Mouse (Mus musculus) cortical plate, adult 2 months (tissue): ENCODE results near the gene Lgals8. TPM values are rescaled to one million over a fixed set of nuclear protein-coding genes. Genes with fewer than 3 reads are reported as not detected.

Source experiments
- H3K27ac ChIP-seq: fragments of 200-500 bp; 2 replicates; pipeline ENCODE4 v1.5.1; 2012; ENCODE audit warnings: low read length, control low read depth, inconsistent platforms; ENCODE audit not compliant: insufficient read depth
- H3K4me1 ChIP-seq: fragments of 200-500 bp; 2 replicates; pipeline ENCODE4 v1.6.1; 2011; ENCODE audit warnings: low read length; ENCODE audit not compliant: control insufficient read depth, insufficient read depth
- H3K4me3 ChIP-seq: fragments of 200-500 bp; 2 replicates; pipeline ENCODE4 v1.5.1; 2011; ENCODE audit warnings: mild to moderate bottlenecking, low read length, control low read depth; ENCODE audit not compliant: insufficient read depth
- CTCF ChIP-seq: fragments of 200-500 bp; IDR thresholded peaks from 2 replicates; pipeline ENCODE4 v1.5.1; 2011; ENCODE audit warnings: mild to moderate bottlenecking, control low read depth, low read length; ENCODE audit not compliant: insufficient read depth; ENCODE audit errors: extremely low read depth
- POLR2A ChIP-seq: fragments of 200-500 bp; IDR thresholded peaks from 2 replicates; pipeline ENCODE4 v1.6.1; 2011; ENCODE audit warnings: mild to moderate bottlenecking, low read length, control low read depth; ENCODE audit not compliant: insufficient read depth; ENCODE audit errors: extremely low read depth
- polyA plus RNA-seq: library from polyadenylated mRNA; depleted of rRNA; stranded (reverse); fragments of >200 nt; gene quantifications from 2 replicates; pipeline ENCODE4 v1.2.3, GENCODE M21; 2012

The Lgals8 gene
- polyA plus RNA-seq, 1 experiment = 35.1 TPM

DNA sequence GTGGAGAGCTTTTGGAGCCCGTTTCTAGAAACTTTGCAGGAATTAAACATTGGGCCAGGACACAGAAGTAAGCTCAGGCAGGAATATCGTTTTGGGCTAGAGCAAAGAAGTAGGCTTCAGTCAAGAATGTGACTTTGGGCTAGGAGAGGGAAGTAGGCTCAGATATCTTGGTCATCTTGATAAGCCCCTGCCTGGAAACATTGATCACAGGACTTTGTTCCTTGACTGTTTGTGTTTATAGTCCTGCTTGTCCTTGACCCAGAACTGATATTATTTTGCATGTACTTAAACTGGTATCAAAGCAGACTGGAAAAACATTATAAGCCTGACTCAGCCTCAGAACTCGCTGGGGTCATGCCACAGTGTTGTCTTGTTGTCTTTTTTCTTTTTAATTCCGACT lies 2.1 kb downstream of the Lgals8 start:
- H3K4me3 ChIP-seq = no peak overlapping the region
- TF ChIP-seq CTCF = no peak
- TF ChIP-seq POLR2A = no peak
- H3K27ac ChIP-seq = no peak overlapping the region
- H3K4me1 ChIP-seq = no peaks in the 10 kb centered on the region

DNA sequence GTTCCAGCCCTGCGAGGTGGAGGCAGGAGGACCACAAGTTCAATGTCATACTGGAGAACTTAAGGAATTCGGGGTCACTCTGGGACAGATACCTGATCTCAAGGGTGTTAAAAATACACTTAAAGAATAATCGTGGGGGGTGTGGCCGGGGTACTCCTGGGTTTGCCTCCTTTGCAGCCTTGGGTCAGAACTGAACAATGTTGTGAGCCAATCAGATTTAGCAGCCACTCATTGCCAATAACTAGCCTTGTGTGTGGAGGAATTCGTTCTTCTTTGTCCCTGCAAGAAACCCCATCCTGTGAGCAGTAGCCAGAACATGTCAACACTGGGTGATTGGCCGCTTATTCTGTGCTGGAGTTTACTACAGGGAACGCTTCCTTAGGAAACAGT lies 3.0 kb downstream of the Lgals8 start:
- no peaks in the 10 kb centered on the region for H3K4me1 ChIP-seq
- H3K4me3 ChIP-seq = peak overlapping the region; percentile 99
- no peak overlapping the region for H3K27ac ChIP-seq
- TF ChIP-seq POLR2A (no peak), CTCF (no peak)

DNA sequence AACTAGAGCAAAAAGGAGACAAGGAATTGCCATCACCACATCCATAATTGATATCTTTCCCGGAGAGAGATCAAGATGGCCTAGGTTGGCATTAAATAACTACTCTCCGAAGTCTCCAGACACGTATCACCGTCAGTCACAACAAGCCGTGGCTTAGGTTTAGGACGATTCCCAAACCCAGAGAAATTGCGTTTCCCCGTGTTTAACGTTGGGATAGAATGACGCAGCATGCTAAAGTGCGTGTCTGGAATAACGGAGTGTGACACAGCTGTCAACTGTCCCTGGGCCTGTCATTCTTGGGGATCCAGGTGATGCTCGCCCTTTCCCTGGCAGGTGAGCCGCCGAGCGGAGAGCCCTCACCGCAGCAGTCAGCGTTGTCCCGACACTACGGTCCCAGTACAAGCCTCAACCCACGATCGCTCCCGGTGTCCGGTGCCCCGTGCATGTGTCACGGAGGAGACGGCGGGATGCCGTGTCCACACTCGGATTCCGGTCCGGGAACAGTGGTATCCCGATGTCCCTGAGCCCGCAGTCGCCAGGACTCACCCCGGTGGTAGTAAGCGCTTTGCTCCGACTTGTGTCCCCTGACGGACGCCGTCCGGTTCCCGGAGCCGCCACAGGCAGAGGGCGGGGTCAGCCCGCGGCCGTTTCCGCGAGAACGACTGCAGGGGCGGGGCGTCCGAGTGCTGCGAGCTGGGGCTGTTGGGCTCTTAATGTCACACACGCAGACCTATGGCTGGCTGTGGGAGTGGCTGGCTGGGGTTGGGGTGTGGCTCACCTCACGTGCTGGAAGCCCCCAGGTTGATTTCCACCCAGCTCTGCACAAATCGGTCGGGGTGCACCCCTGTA lies 3.6 kb downstream of the Lgals8 start:
- Histone ChIP-seq H3K4me3 (peak overlapping the region; percentile 99), H3K4me1 (no peaks in the 10 kb centered on the region), H3K27ac (peak overlapping the region; percentile 91)
- TF ChIP-seq CTCF = no peak
- peak; percentile 21; the same call in 1 of the 2 replicates for TF ChIP-seq POLR2A

GRCm38 (mm10) chr13:12460443-12460842 lies 4.3 kb downstream of the Lgals8 start:
- Histone ChIP-seq H3K4me1 (no peaks in the 10 kb centered on the region), H3K27ac (peak overlapping the region; percentile 91; the same call in 1 of the 2 replicates), H3K4me3 (peak overlapping the region; percentile 99)
- TF ChIP-seq POLR2A = no peak

- TF ChIP-seq CTCF (no peak), POLR2A (no peak)
- Histone ChIP-seq H3K27ac (no peak overlapping the region), H3K4me3 (no peak overlapping the region), H3K4me1 (no peaks in the 10 kb centered on the region)
These were observed 8.0 kb downstream of the Lgals8 start for GRCm38 (mm10) chr13:12456711-12457110.

- Histone ChIP-seq H3K4me1 (no peaks in the 10 kb centered on the region), H3K4me3 (no peak overlapping the region), H3K27ac (no peak overlapping the region)
- TF ChIP-seq CTCF (no peak), POLR2A (no peak)
These were observed 9.9 kb downstream of the Lgals8 start for GRCm38 (mm10) chr13:12454686-12455390.

DNA sequence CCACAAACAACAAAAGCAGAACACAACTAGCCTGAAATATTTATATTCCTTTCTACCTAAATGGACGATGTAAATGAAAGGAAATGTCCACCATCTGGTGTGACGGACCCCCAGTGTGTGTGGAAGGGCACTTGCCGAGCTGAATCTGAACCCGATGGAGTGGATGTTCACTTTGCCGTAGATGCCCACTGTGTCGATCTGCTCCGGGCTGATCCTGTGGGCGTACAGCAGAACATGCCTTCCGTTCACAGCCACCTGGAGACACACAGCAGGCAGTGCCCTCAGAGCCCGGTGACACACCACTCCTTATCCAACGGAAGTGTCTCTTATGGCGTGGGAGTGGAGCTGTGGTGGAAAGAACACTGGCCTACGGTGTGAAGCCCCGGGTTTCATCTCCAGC lies 11.6 kb downstream of the Lgals8 start:
- H3K4me1 ChIP-seq = no peaks in the 10 kb centered on the region
- TF ChIP-seq CTCF (no peak), POLR2A (no peak)
- H3K4me3 ChIP-seq = no peak overlapping the region
- no peak overlapping the region for H3K27ac ChIP-seq

DNA sequence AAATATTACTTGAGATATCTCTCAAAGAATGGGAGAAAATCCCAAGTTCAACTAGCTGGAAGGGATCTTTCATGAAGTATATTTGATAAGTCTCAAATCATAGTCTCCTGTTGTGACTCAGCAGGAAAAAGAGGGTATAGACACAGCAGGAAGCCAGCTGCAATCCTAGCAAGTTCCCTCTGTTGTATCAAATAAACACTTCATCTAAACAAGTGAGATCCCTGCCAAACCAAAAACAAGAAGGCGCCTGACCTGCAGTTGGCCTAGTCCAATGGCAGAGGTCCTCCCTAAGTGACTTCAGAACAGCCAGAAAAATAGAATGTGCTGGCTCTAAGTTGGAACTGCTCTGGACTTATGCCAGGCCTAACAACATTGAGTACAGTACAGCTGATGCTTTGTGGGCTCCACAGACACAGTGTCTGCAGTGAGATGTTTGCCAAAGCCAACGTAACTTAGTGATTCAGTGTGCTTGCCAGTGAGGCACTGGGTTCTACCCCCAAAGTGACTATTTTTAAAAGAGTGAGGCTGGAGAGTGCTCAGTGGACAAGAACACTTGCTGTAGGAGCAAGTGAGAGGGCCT lies 22.6 kb downstream of the Lgals8 start:
- TF ChIP-seq POLR2A = no peak
- no peak for TF ChIP-seq CTCF
- Histone ChIP-seq H3K27ac (no peak overlapping the region), H3K4me3 (no peak overlapping the region), H3K4me1 (no peaks in the 10 kb centered on the region)

DNA sequence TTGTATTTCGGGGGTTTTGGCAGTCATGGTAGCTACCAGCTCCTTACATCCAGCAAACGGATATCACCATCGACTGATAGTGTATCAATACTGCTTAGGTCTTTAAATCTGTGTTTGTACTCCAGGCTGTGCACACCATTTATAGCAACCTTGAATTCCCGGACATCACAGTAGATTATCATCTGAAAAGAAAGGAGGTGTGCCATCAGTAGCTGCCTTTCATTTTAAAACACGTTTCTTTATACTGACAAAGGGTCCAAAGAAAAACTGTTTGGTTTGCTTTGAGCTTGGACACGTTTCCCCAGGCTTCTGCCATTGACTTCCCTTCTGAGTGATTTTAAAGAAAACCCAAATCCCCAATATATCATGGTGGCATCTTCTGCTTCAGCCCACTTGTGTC lies 23.9 kb downstream of the Lgals8 start:
- Histone ChIP-seq H3K27ac (no peak overlapping the region), H3K4me1 (no peaks in the 10 kb centered on the region), H3K4me3 (no peak overlapping the region)
- TF ChIP-seq CTCF (no peak), POLR2A (no peak)
